Mouse (Mus musculus) embryonic fibroblast, embryonic 13.5 days (primary cell): ENCODE data around the gene Nrcam.

Experiments
- CTCF ChIP-seq: IDR thresholded peaks from 2 replicates; pipeline ENCODE4 v1.5.1; 2011; ENCODE audit warnings: mild to moderate bottlenecking, control low read depth, low read length, moderate library complexity, borderline replicate concordance; ENCODE audit not compliant: insufficient read depth
- POLR2A ChIP-seq: IDR thresholded peaks from 2 replicates; pipeline ENCODE4 v1.6.1; 2011; ENCODE audit warnings: low read depth, mild to moderate bottlenecking, control low read depth, low read length, moderate library complexity

GRCm38 (mm10) chr12:44534100-44534633, 205.5 kb downstream of the Nrcam start:
- TF ChIP-seq POLR2A: no peak
- TF ChIP-seq CTCF: no peak
